Mouse (Mus musculus) midbrain, embryonic 11.5 days (tissue): ENCODE data around the gene Pum2. TPM values are rescaled to one million over a fixed set of nuclear protein-coding genes. Genes with fewer than 3 reads are reported as not detected.

Experiments
- ATAC-seq: fragments of 200-750 bp; cut with Nextera tagmentation; 2 replicates; pipeline ENCODE4 v1.8.0; 2017; ENCODE audit warnings: moderate TSS enrichment, moderate library complexity; ENCODE audit not compliant: low FRiP score
- DNase-seq: peaks from one replicate; pipeline ENCODE4 v3.0.0; 2015; ENCODE audit warnings: low spot score; ENCODE audit errors: missing footprints
- H3K27ac ChIP-seq: fragments of 300-500 bp; sonication (generic); 2 replicates; pipeline ENCODE4 v1.5.1; 2014; ENCODE audit warnings: low read depth, low read length
- H3K27me3 ChIP-seq: fragments of 300-500 bp; sonication (generic); 2 replicates; pipeline ENCODE4 v1.6.1; 2014; ENCODE audit warnings: mild to moderate bottlenecking, low read length, moderate library complexity, mixed read lengths; ENCODE audit not compliant: control insufficient read depth, insufficient read depth
- H3K36me3 ChIP-seq: fragments of 300-500 bp; sonication (generic); 2 replicates; pipeline ENCODE4 v1.6.1; 2014; ENCODE audit warnings: mild to moderate bottlenecking, low read length, moderate library complexity, mixed read lengths; ENCODE audit not compliant: control insufficient read depth, insufficient read depth
- H3K4me1 ChIP-seq: fragments of 300-500 bp; sonication (generic); 2 replicates; pipeline ENCODE4 v1.6.1; 2014; ENCODE audit warnings: low read length; ENCODE audit not compliant: control insufficient read depth, insufficient read depth
- H3K4me2 ChIP-seq: fragments of 300-500 bp; sonication (generic); 2 replicates; pipeline ENCODE4 v1.6.1; 2014; ENCODE audit warnings: mild to moderate bottlenecking, moderate library complexity
- H3K4me3 ChIP-seq: fragments of 300-500 bp; sonication (generic); 2 replicates; pipeline ENCODE4 v1.5.1; 2014; ENCODE audit warnings: low read depth, low read length
- H3K9ac ChIP-seq: fragments of 300-500 bp; sonication (generic); 2 replicates; pipeline ENCODE4 v1.6.1; 2014; ENCODE audit warnings: low read length
- H3K9me3 ChIP-seq: fragments of 300-500 bp; sonication (generic); 2 replicates; pipeline ENCODE4 v1.6.1; 2016; ENCODE audit warnings: low read length; ENCODE audit not compliant: control insufficient read depth
- WGBS: fragments of 180-500 bp; shearing (Covaris S2); extraction: QIAGEN DNeasy Blood & Tissue Kit; methylation state at CpG from one replicate; pipeline ENCODE4 v1.1.7; 2014; 5-methylcytosine and 5-hydroxymethylcytosine counted together
- polyA plus RNA-seq: library from polyadenylated mRNA; unstranded; fragments of >200 nt; fragmentation: Nextera tagmentation; extraction: Ambion mirVana; gene quantifications from 2 replicates; pipeline ENCODE4 v1.2.1, GENCODE M21; 2014

The Pum2 gene
- polyA plus RNA-seq, 1 experiment from 2014 or later, result 79.1 TPM

GRCm38 (mm10) chr12:8764221-8764930, 90.4 kb downstream of the Pum2 start:
- Histone ChIP-seq H3K4me1 (no peaks in the 10 kb centered on the region), H3K9ac (no peak overlapping the region), H3K36me3 (no peaks in the 10 kb centered on the region), H3K9me3 (no peaks in the 10 kb centered on the region), H3K4me3 (no peak overlapping the region), H3K4me2 (no peak overlapping the region), H3K27ac (no peak overlapping the region), H3K27me3 (no peaks in the 10 kb centered on the region)
- DNase-seq, result no peak
- no peak for ATAC-seq
- 85% methylated on average over 15 of the region's 15 CpGs for WGBS

DNA sequence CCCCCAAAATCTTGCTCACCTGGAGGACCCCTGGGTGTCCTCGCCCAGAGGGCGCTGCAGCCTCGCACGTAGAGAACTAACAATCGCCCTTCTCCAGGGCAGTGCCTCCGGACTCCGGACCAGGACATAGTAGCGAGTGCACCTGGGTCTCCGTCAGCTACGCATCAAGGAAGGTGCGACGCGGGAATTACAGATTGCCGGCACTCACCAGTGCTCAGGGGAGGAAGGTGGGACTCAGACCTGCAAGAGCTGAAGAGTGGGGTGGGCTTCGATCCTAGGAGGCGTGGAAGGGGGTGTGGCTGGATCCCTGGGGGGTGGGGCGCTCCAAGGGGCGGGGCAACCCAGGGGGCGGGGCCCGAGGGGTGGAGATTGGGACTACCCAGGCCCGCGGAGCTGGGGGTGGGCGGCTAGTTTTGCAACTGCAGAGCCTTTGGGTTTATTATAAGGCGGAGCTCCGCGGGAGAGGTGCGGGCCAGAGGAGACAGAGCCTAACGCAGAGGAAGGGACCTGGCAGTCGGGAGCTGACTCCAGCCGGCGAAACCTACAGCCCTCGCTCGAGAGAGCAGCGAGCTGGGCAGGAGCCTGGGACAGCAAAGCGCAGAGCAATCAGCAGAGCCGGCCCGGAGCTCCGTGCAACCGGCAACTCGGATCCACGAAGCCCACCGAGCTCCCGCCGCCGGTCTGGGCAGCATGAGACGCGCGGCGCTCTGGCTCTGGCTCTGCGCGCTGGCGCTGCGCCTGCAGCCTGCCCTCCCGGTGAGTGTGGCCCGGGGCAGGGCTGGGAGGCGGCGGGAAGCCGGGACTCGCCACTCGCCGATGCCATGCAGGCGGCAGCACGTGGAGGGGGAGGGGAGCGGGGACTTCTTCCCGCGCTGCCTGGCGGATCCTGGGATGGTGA, 97.3 kb downstream of the Pum2 start, which contains the start of gene Sdc1:
TSS of gene Sdc1 (plus strand) at position 378 of the 898 bp plus-strand sequence.
- ATAC-seq, result peak; percentile 86

DNA sequence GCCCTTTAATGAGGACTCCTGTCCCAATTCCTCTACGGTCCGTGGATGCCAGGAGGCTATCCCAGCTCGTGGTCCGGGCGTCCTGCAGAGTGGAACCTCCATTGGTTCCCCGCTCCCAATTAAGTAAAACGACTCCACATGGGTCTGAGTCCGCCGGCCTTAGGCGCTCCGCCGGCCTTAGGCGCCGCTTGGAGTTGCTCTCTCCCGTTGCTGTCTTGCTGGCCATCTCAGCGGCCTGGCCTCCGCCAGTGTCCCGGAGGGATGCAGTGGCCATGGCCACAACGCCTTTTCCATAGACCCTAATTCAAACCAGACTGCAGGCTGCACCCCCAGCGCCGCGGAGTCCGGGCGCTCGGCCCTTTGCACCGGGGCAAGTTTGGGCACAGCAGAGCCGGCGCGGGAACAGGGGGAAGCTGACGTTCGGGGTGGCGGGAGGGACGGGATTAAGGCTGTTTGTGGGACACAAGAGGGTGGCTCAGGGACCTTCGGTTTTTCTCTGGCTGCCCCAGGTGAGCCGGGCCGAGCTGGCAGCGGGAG, 98.0 kb downstream of the Pum2 start:
- Histone ChIP-seq H3K4me1 (peaks cover 15% of the 10 kb centered on the region), H3K36me3 (no peaks in the 10 kb centered on the region), H3K27ac (peak overlapping the region; percentile 60), H3K4me3 (peak overlapping the region; percentile 71), H3K27me3 (no peaks in the 10 kb centered on the region), H3K9me3 (no peaks in the 10 kb centered on the region), H3K4me2 (peak overlapping the region; percentile 90), H3K9ac (peak overlapping the region; percentile 94)
- under 1% methylated on average over 37 of the region's 37 CpGs for WGBS
- DNase-seq (no peak), ATAC-seq (peak; percentile 20)

More for the DNA sequence above, 97.3 kb downstream of the Pum2 start, which contains the start of gene Sdc1:
- Histone ChIP-seq H3K9ac (peak within 1 kb of the TSS; percentile 94), H3K27ac (peak within 1 kb of the TSS; percentile 60), H3K27me3 (no peaks in the 10 kb centered on the region), H3K4me1 (peaks cover 15% of the 10 kb centered on the region), H3K36me3 (no peaks in the 10 kb centered on the region), H3K4me3 (peak within 1 kb of the TSS; percentile 71), H3K9me3 (no peaks in the 10 kb centered on the region), H3K4me2 (peak within 1 kb of the TSS; percentile 90)
- peak; percentile 98 for DNase-seq
- WGBS, result under 1% methylated on average over 62 of the region's 67 CpGs

DNA sequence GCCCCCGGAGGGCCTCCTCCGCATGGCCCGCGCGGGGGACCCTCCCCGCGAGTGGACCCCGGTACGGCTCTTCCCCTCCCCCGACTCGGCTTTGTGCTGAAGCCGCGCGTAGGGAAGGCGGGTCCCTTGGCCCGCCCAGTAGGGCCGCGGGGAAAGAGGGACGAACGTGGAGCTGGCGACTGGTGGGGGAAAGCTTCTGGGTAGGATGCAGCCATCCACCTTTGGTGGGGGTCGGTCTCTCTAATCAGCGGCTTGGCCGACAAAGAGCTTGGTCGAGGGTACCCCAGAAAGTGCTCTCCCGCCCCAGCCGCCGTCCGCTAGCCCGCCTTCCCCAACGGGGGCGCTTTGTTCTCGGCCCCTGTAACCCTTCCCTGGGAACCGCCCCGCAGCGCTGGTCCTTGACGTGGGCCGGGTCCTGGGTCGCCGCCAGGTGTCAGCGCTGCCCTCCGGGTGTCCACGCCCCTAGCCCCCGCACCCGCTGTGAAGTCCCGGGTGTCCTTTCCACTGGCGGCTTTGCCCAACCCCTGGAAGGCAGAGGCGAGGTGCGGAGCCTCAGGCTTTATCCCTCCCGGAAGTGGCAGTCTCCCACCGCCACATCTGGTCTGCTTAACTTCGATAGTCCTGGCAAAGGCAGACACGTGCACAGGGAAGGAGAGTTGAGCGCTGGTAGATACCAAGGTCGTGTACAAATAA, 98.7 kb downstream of the Pum2 start:
- Histone ChIP-seq H3K9me3 (no peaks in the 10 kb centered on the region), H3K4me1 (peaks cover 15% of the 10 kb centered on the region), H3K9ac (peak overlapping the region; percentile 94), H3K4me2 (peak overlapping the region; percentile 90), H3K27ac (peak overlapping the region; percentile 60; the same call in 1 of the 2 replicates), H3K36me3 (no peaks in the 10 kb centered on the region), H3K27me3 (no peaks in the 10 kb centered on the region), H3K4me3 (peak overlapping the region; percentile 71)
- ATAC-seq (peak; percentile 62), DNase-seq (peak; percentile 95)
- WGBS, result under 1% methylated on average over 54 of the region's 55 CpGs

DNA sequence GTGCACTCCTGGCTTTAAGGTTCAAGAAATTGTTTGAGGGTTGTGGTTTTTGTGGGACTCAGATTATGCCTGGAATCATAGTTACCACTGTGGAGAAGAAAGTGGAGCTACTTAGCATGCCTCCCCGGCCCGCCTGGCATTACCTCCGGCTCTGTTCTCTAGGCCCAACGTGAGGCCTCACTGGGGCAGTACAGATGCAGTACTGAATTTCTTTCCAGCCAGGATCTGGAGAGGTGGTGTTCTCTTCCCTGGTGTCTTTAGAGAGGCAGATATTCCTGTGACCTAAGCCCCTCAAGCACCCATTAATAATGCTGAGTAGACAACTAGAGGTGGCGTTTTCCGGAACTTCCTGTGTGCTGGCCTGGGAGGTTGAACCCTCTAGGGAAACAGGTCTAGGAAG, 99.4 kb downstream of the Pum2 start:
- peak overlapping the region; percentile 94 for H3K9ac ChIP-seq
- H3K4me3 ChIP-seq, result peak overlapping the region; percentile 71
- ATAC-seq (no peak), DNase-seq (no peak)
- H3K9me3 ChIP-seq, result no peaks in the 10 kb centered on the region
- 30% methylated on average over 6 of the region's 6 CpGs for whole genome bisulfite sequencing
- no peaks in the 10 kb centered on the region for H3K27me3 ChIP-seq
- peaks cover 15% of the 10 kb centered on the region for H3K4me1 ChIP-seq
- H3K36me3 ChIP-seq, result no peaks in the 10 kb centered on the region
- H3K27ac ChIP-seq, result no peak overlapping the region
- peak overlapping the region; percentile 90 for H3K4me2 ChIP-seq

- Histone ChIP-seq H3K4me2 (peak overlapping the region; percentile 11; the same call in 1 of the 2 replicates), H3K27ac (no peak overlapping the region), H3K27me3 (no peaks in the 10 kb centered on the region), H3K9me3 (no peaks in the 10 kb centered on the region), H3K9ac (no peak overlapping the region), H3K4me3 (no peak overlapping the region), H3K36me3 (no peaks in the 10 kb centered on the region), H3K4me1 (peaks cover 15% of the 10 kb centered on the region)
- ATAC-seq, result no peak
- DNase-seq, result no peak
Observed at GRCm38 (mm10) chr12:8774183-8774582, 100.2 kb downstream of the Pum2 start.

DNA sequence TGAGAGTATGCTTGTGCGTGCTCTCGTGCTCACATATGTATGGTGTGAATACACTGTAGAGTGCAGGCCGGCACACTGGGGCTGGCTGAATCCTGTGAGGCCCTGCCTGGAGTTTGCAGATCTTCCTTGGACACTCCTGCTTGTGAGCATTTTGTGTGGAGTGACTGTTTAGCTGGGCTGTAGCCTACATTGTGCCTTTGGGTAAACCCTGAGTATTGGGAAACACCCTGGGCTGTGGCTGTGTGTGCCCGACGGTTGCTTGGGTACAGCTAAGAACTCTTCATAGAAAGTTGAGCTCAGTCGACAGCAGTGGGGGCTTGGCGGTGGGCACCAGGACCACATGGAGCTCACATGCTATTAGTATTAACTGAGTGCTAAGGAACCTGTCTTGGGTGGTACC, 102.3 kb downstream of the Pum2 start:
- ATAC-seq (no peak), DNase-seq (no peak)
- no peaks in the 10 kb centered on the region for H3K9me3 ChIP-seq
- no peak overlapping the region for H3K9ac ChIP-seq
- H3K27ac ChIP-seq, result no peak overlapping the region
- H3K4me1 ChIP-seq, result peaks cover 15% of the 10 kb centered on the region
- H3K36me3 ChIP-seq, result no peaks in the 10 kb centered on the region
- H3K4me2 ChIP-seq, result no peak overlapping the region
- H3K27me3 ChIP-seq, result no peaks in the 10 kb centered on the region
- no peak overlapping the region for H3K4me3 ChIP-seq
- WGBS, result 92% methylated on average over 7 of the region's 7 CpGs

- Histone ChIP-seq H3K9me3 (no peaks in the 10 kb centered on the region), H3K36me3 (no peaks in the 10 kb centered on the region), H3K4me2 (no peak overlapping the region), H3K4me3 (no peak overlapping the region), H3K27ac (no peak overlapping the region), H3K27me3 (no peaks in the 10 kb centered on the region), H3K4me1 (peaks cover 15% of the 10 kb centered on the region), H3K9ac (no peak overlapping the region)
- WGBS, result 91% methylated on average over 3 of the region's 3 CpGs
- ATAC-seq (no peak), DNase-seq (no peak)
Observed at GRCm38 (mm10) chr12:8776741-8777140, 102.8 kb downstream of the Pum2 start.
